Mouse (Mus musculus) megakaryocyte, adult 5-6 weeks (primary cell): ENCODE measurements around the gene Map7d2. TPM values are rescaled to one million over a fixed set of nuclear protein-coding genes. Genes with fewer than 3 reads are reported as not detected.
"Not testable (repeated sequence)": the region's sequence is repeated elsewhere in the genome, so short reads cannot be mapped to it uniquely, and the experiment has no call there.

Source experiments
- ATAC-seq: 2 replicates; pipeline ENCODE4 v1.8.0; 2016; ENCODE audit warnings: mild to moderate bottlenecking, inconsistent platforms; ENCODE audit not compliant: poor library complexity, severe bottlenecking
- total RNA-seq, 2 experiments: library from RNA; stranded (forward) in 1 of 2; stranded (reverse) in 1 of 2; fragments of 153-499, 151-499 nt in 1 of 2; fragments of 221-1000, 200-1000 nt in 1 of 2; gene quantifications; 2 replicates each; pipeline versions ENCODE4 v1.2.3 to v1.2.4; 2015 to 2017

Map7d2 gene
- total RNA-seq (2015) (not detected in 2 replicates), total RNA-seq (2017) (not detected in 2 replicates)

DNA sequence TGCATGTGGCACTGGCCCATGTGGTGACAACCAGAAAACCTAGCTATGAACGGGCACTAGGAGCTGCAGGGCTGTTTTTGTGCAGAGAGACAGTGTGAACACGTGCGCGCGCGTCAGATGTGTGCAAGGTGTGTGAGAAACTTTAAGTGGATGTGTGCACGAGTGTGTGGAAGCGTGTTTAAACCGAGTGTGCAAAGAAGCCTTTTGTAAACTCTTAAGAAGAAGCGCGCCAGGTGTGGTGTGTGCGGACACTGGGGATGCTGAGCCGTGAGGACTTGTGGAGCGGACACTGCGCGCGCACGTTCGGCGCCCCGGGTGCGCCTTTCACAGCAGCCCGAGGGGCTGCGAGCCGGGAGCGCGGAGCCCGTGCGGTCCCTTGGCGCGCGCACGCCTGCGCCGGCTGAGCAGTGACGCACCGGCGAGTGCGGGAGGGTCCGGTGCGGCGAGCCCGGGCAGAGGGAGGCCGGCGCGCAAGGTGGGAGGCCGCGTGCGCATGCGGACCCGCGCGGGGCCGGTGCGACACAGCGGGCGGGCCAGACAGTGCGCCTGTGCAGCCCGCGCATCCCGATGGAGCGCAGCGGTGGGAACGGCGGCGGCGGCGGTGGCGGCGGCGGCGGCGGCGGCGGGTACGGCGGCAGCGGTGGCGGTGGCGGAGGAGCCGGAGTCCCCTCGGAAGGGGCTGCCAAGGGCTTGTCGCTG, at the start of gene Map7d2:
Gene Map7d2 (plus strand): TSS at position 443 of the 699 bp plus-strand sequence.
- ATAC-seq, result no peak

GRCm38 (mm10) chrX:159371831-159372752, 42.3 kb upstream of the Map7d2 start, which contains the start of gene Eif1ax:
Gene Eif1ax (plus strand): TSS chrX:159372178.
- ATAC-seq, result peak; percentile 97

- ATAC-seq, result no peak
Observed at GRCm38 (mm10) chrX:159372753-159373144, 41.6 kb upstream of the Map7d2 start.

- ATAC-seq, result no peak
Observed at GRCm38 (mm10) chrX:159387105-159387504, 27.3 kb upstream of the Map7d2 start.

DNA sequence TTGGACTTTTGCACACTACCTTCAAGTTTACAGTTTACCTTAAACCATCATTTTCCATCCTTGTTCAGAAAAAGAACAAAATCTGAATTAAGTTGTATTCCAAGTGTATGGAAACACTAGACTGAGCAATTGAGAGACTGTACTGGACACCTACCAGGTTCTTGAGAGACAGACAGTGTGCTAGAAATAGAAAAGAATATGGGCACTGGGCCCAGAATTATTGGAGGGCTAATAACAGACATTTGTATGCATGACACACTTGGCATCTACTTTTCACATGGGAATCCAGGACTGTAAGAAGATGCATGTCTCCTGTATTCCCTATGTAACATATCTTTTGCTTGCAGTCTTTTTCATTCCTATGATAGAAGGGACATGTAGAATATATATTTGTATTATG, 25.4 kb upstream of the Map7d2 start:
- ATAC-seq, result no peak

DNA sequence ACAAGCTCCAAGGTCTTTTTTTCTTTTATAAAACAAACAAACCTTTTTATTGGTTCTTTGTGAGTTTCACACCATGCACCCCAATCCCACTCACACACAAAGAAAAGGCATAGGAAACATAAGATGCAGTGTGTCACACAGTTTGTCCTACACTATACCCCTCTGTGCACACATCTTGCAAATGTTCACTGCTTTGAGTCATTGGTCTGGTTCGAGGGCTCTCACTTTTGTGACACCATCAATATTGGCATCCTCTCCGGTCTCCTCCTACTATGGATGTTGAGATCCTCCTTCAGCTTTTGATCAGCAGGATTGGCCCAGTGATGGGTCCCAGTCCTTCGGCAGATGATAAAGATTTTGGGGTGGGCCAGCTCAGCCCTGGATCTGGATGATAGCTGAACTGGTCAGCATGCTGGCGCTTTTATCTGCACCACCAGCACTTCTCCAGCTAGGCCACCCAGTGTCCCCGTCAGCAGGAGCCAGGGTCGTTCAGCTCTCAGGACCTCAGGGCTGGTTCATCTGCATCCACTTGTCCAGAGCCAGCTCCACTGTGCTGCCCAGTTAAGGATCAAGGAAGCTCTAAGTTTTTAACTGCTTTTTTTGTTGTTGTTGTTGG, 23.9 kb upstream of the Map7d2 start:
- no peak for ATAC-seq

DNA sequence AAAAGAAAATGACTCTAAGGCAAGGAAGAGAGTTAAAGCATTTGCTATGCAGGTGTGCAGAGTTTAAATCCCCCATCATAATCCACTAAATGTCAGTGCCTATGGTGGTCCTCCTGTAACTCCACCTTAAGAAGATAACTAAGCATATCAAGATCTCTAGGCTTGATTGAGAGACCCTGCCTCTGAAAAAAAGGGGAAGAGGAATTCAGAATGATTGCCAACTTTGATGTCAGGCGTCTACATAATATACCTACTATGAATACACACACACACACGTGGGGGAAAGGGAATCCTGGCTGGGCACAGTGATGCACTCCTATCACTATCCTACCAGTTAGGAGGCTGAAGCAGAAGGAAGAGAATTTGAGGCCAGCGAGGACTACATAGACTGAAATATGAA, 23.1 kb upstream of the Map7d2 start:
- ATAC-seq, result no peak

- ATAC-seq, result peak; percentile 56; the same call in 1 of the 2 replicates
Observed at GRCm38 (mm10) chrX:159409253-159409652, 5.1 kb upstream of the Map7d2 start.

- ATAC-seq, result no peak
Observed at GRCm38 (mm10) chrX:159414829-159415673, 679 bp downstream of the Map7d2 start.

DNA sequence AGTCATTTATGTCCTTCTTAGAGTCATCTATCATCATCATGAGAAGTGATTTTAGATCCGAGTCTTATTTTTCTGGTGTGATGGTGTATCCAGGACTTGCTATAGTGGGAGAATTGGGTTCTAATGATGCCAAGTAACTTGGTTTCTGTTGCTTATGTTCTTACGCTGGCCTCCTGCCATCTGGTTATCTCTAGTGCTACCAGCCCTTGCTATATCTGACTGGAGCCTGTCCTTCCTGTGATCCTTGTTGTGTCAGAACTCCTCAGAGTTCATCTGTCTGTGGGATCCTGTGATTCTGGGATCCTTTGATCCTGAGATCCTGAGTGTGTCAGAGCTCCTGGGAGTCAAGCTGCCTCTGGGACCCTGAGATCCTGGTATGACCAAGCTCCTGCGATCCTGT, 16.1 kb downstream of the Map7d2 start:
- not testable (repeated sequence) for ATAC-seq

DNA sequence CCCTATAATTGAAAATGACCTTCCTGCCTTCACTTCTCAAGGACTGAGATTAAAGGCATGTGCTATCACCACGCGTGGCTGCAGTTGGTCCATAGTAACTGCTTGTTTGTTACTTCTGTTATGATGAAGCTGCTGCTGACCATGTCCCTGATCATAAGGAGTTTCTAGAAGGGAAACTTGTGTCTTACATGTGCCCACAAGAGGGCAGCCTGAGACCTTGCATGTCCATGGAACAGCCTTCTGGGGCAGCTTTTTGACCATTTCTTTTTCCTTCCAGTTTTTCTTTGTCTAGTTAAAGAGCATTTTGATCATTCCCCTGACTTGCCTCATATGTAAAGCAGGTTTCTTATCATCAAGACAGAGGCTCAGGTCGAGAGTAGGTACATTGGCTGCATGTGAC, 27.8 kb downstream of the Map7d2 start:
- no peak for ATAC-seq

GRCm38 (mm10) chrX:159447133-159447532, 32.8 kb downstream of the Map7d2 start:
- no peak for ATAC-seq

GRCm38 (mm10) chrX:159459006-159459654, 44.8 kb downstream of the Map7d2 start:
- ATAC-seq, result no peak

- ATAC-seq, result no peak
Observed at GRCm38 (mm10) chrX:159474799-159475198, 60.4 kb downstream of the Map7d2 start.

GRCm38 (mm10) chrX:159478243-159478940, 64.0 kb downstream of the Map7d2 start:
- not testable (repeated sequence) for ATAC-seq

GRCm38 (mm10) chrX:159484247-159484646, 69.9 kb downstream of the Map7d2 start:
- no peak for ATAC-seq

DNA sequence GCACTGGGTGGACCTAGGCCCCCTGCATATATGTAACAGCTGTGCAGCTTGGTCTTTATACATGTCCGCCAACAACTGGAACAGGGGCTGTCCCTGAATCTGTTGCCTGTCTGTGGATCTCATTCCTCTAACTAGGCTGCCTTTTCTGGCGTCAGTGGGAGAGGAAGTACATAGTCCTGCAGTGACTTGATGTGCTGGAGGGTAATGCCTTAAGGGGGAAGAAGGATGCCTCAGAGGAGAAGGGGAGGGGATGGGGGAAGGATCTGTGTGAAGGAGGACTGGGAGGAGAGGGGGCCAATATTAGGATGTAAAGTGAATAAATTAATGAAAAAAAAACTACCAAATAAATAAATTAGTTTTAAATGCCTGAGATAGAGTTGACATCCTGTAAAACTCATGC, 88.8 kb downstream of the Map7d2 start:
- no peak for ATAC-seq

GRCm38 (mm10) chrX:159508331-159509036, 94.1 kb downstream of the Map7d2 start:
- peak; percentile 58 for ATAC-seq

DNA sequence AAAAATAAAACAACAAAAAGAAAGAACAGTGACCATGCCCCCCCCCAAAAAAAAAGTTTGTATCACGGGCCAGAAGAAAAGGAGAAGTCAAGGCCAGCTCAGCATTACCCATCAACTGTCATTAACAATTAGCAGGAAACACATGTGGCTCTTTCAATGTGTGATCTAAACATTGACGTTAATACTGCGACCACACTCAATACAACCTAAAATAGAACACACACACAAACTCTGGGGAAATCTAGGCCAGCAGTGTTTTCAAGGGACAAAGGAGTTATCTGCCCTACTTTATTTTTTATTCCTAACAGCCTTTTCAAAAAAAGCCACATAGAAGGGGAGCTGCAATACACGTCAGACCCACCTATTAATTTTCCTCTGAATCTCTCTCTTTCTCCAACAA, 94.7 kb downstream of the Map7d2 start:
- peak; percentile 61 for ATAC-seq
